Mouse (Mus musculus): ENCODE measurements at regions not wholly inside any gene's neighbourhood (a gene's known extent, or its start where the extent isn't known, plus 50 kb on each side); places are given as distances from the start of the nearest gene placed in this dataset.

DNA sequence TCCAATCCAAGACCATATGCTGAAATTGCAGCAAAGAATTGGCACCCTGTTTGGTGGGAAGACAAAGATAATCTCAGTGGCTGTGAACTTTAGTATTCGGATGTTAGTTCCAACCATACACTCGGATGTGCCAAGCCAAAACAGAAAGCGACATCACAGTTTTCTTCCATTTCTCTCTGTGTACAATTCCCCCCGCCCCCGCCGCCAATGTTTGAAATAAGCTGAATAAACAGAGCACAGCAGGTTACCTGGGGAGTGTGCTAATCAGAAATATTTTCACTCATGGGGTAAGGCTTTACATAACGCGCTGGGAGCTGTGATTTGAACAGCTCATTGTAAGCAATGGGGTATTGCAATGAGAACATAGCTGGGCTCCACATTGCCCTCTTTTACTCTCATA lies 72.5 kb upstream of the Trpm3 start:
- no peak for DNase-seq

GRCm38 (mm10) chr19:22070246-22071030 lies 68.4 kb upstream of the Trpm3 start:
- DNase-seq, result peak in 1 of 2 experiments; percentile 3

- DNase-seq, result no peak
Measured at GRCm38 (mm10) chr19:22071701-22072100, 67.1 kb upstream of the Trpm3 start.

DNA sequence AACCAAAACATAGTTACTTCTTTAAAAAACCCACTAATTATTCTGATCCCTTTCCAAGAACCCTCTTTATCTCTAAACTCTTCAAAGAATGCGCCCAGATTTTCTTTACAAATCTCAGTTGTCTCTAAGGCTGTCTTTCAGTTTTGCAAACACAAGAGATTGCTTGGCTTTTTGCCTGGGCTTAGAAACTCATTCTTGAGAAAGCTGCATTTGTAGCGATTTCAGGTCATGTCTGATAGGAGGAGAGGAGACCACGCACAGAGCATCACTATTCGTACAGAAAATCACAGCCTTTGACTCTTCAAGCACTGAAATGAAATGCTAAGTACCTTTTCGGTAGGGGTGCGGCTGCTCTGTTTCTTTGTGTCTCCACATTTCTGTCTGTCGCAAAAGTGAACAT lies 64.8 kb upstream of the Trpm3 start:
- no peak for DNase-seq

- no peak for DNase-seq
Measured at GRCm38 (mm10) chr19:22081448-22081847, 57.4 kb upstream of the Trpm3 start.
